Mouse (Mus musculus): ENCODE measurements around the gene Mto1. TPM values are rescaled to one million over a fixed set of nuclear protein-coding genes. Genes with fewer than 3 reads are reported as not detected.

Gene Mto1
- 21.2 TPM for polyA plus RNA-seq (2014; fragmentation: Illumina TruSeq; extraction: RNeasy Lipid Tissue Mini Kit (QIAGEN cat#74804); ENCODE audit: low read depth, low replicate concordance)

DNA sequence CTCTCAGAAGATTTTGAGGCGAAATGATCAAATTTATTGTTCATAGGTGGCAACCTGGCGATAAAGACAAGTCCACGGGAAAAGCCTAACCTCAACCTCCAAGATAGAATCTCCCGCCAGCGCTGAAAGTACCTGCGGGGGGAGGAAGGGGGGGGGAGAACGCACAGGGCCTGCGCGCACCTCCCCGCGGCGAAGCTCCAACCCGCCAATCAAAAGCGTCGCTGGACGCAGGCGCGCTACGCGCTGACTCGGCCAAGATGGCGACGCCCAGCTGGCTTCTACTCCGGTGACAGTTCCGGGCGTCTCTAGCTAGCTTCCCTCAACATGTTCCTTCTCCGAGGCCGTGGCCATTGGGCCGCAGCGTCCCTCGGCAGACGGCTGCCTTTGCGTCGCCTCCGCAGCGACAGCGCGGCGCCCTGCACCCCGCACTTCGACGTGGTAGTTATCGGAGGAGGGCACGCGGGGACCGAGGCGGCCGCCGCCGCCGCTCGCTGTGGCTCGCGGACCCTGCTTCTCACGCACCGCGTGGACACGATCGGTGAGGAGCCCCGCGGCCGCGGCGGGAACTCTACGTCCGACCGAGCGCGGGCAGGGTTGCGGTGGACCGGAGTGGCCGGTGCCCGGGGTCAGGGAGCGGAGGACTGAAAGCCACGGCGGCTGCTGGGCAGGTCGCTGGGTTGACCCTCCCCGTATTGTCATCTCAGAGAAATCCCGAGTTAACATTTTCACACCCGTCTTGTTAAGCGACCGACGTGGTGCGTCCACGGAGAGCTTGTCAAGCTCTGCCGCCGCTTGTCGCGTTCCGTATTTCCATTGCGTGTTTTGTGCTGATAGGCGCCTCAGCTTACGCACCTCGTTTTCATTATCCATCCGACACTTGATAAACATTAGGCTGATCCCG is at the start of gene Mto1, which contains the start of gene Gm17324:
Mto1 (plus strand) TSS at position 236 of the 901 bp plus-strand sequence.
Gm17324 (minus strand) TSS at position 814 of the 901 bp plus-strand sequence.

DNA sequence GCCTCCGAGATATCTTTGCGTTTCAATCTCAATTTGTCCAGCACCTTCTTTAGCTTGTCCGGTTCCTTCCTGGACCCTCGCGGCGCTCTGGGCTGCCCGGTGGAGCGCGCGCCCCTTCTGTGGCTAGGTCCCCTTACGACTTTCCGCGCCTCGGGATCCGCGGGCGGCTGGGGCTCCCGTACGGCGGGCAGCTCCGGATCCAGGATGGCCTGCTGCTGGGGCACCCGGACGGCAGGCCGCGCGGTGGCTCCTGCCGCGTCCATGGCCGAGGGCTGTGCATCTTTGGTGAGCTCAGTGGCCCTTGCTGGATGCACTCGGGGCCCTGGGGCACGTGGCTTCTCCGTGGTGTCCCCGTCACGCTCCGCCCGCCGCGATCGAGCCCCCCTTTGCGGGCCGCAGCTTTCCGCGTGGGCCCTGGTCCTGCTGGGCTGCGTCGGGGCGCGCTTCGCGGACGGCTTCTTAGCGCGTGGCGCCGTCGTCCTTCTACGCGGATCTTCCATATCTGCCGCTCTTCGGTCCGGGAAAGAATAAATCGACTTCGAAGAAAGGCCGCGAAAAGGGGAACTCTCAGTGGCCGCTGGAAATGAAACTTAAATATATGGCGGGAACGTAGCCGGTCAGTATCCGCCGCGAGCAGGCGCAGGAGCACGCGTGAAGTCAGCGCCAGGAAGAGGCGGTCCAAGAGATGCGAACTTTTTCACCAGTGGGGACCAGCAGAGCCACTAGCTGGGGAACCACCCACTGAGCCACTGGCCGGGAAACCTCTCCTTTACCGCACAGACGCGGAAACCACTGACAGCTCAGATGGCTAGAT is 5.2 kb upstream of the Mto1 start, which contains the start of gene Cgas:
Cgas (minus strand) TSS at position 659 of the 814 bp plus-strand sequence.

DNA sequence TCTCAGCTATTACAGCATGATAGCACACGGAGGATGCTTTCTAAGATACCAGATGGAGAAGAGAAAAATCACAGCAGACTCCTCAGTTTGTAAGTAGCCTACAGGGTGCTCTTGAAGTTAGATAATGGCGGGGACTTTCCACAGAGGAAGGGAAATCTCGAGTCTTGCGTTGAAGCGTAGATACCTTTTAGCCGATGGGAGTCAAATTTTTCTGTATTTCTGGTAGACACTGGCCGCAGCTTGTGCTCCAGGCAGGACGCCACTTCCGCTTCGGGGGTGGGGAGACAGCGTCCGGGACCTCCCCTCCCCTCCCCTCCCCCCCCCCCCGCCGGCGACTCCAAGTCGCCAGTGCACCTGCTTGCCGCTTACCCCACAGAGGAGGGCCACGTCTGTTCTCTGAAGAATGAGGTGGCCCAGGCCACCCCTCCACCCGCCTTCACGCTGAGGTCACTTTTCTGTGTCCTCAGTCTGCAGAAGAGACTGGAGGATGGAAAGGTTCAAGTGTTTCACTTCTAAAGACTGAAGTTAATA is 40.9 kb downstream of the Mto1 start, which contains the start of gene Eef1a1:
Eef1a1 (minus strand) TSS at position 262 of the 531 bp plus-strand sequence.

Other genes with a start within 250 kb of the Mto1 start
- gene Gsta1, start 217.6 kb upstream of the Mto1 start, polyA plus RNA-seq (2014; fragmentation: Illumina TruSeq; extraction: RNeasy Lipid Tissue Mini Kit (QIAGEN cat#74804); ENCODE audit: low read depth, low replicate concordance), result 1.8 TPM
- not detected for gene Gm3776, start 191.1 kb upstream of the Mto1 start, polyA plus RNA-seq (2014; fragmentation: Illumina TruSeq; extraction: RNeasy Lipid Tissue Mini Kit (QIAGEN cat#74804); ENCODE audit: low read depth, low replicate concordance)
- not detected for gene Gm10639, start 158.3 kb upstream of the Mto1 start, polyA plus RNA-seq (2014; fragmentation: Illumina TruSeq; extraction: RNeasy Lipid Tissue Mini Kit (QIAGEN cat#74804); ENCODE audit: low read depth, low replicate concordance)
- gene Omt2a, start 133.4 kb upstream of the Mto1 start, polyA plus RNA-seq (2014; fragmentation: Illumina TruSeq; extraction: RNeasy Lipid Tissue Mini Kit (QIAGEN cat#74804); ENCODE audit: low read depth, low replicate concordance), result not detected
- not detected for gene Omt2b, start 120.6 kb upstream of the Mto1 start, polyA plus RNA-seq (2014; fragmentation: Illumina TruSeq; extraction: RNeasy Lipid Tissue Mini Kit (QIAGEN cat#74804); ENCODE audit: low read depth, low replicate concordance)
- gene Gsta2, start 92.4 kb upstream of the Mto1 start, polyA plus RNA-seq (2014; fragmentation: Illumina TruSeq; extraction: RNeasy Lipid Tissue Mini Kit (QIAGEN cat#74804); ENCODE audit: low read depth, low replicate concordance), result 43.6 TPM
- gene Dppa5a, start 80.0 kb upstream of the Mto1 start, polyA plus RNA-seq (2014; fragmentation: Illumina TruSeq; extraction: RNeasy Lipid Tissue Mini Kit (QIAGEN cat#74804); ENCODE audit: low read depth, low replicate concordance), result 0.83 TPM
- not detected for gene Ooep, start 69.5 kb upstream of the Mto1 start, polyA plus RNA-seq (2014; fragmentation: Illumina TruSeq; extraction: RNeasy Lipid Tissue Mini Kit (QIAGEN cat#74804); ENCODE audit: low read depth, low replicate concordance)
- gene Ddx43, start 52.4 kb upstream of the Mto1 start, polyA plus RNA-seq (2014; fragmentation: Illumina TruSeq; extraction: RNeasy Lipid Tissue Mini Kit (QIAGEN cat#74804); ENCODE audit: low read depth, low replicate concordance), result 44.6 TPM
- 0.35 TPM for gene Cgas, start 5.0 kb upstream of the Mto1 start, polyA plus RNA-seq (2014; fragmentation: Illumina TruSeq; extraction: RNeasy Lipid Tissue Mini Kit (QIAGEN cat#74804); ENCODE audit: low read depth, low replicate concordance)
- gene Gm17324, start 578 bp downstream of the Mto1 start, polyA plus RNA-seq (2014; fragmentation: Illumina TruSeq; extraction: RNeasy Lipid Tissue Mini Kit (QIAGEN cat#74804); ENCODE audit: low read depth, low replicate concordance), result not detected
- 1,778 TPM for gene Eef1a1, start 40.9 kb downstream of the Mto1 start, polyA plus RNA-seq (2014; fragmentation: Illumina TruSeq; extraction: RNeasy Lipid Tissue Mini Kit (QIAGEN cat#74804); ENCODE audit: low read depth, low replicate concordance)
- 2.7 TPM for gene Slc17a5, start 139.8 kb downstream of the Mto1 start, polyA plus RNA-seq (2014; fragmentation: Illumina TruSeq; extraction: RNeasy Lipid Tissue Mini Kit (QIAGEN cat#74804); ENCODE audit: low read depth, low replicate concordance)
- 37.7 TPM for gene Cd109, start 167.3 kb downstream of the Mto1 start, polyA plus RNA-seq (2014; fragmentation: Illumina TruSeq; extraction: RNeasy Lipid Tissue Mini Kit (QIAGEN cat#74804); ENCODE audit: low read depth, low replicate concordance)